Mouse (Mus musculus) left cerebral cortex, adult 8-10 months (tissue): ENCODE measurements around the gene Cntd1. TPM values are rescaled to one million over a fixed set of nuclear protein-coding genes. Genes with fewer than 3 reads are reported as not detected.
"Not testable (repeated sequence)": the region's sequence is repeated elsewhere in the genome, so short reads cannot be mapped to it uniquely, and the experiment has no call there.

Source experiments
- DNase-seq, 2 experiments: peaks; one replicate each; pipeline ENCODE4 v3.0.0; 2022; ENCODE audit warnings: low spot score in 2 of 2
- total RNA-seq, 4 experiments: library from RNA; stranded (reverse); gene quantifications; 2 replicates each; pipeline ENCODE4 v1.2.4; 2022

Gene Cntd1
- total RNA-seq, 4 experiments from 2014 or later = 0.25 to 0.55 (median 0.35) TPM

DNA sequence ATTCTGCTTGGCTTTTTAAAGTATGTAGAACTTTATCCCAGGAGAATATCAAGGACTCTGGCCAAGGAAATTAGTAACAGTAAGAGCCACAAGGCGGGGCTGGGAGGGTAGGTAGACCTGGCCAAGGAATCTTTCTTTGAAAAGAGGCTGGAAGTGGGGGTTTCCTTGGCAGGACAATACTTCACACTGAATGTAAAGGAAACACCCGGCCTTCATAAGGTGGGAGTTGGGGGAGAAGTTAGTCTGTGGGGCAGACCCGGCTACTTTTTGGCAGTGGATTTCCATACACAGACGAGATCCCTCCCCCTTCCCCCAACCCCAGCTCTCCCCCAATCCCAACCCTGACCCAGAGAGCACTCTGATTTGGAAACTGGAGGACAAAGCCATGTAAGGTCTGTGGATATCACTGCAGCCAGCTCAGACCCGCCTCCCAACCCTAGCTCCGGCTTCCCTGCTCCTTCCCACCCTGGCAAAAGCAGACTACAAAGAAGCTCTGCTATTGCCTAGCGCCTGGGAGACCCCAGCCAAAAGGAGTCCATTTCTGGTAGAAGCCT, 51.6 kb downstream of the Cntd1 start, which contains the start of gene Aoc3:
TSS of gene Aoc3 (plus strand) at position 235 of the 554 bp plus-strand sequence.
- no peak for DNase-seq

- DNase-seq = not testable (repeated sequence)
Measured at GRCm38 (mm10) chr11:101330961-101331360, 52.1 kb downstream of the Cntd1 start.

DNA sequence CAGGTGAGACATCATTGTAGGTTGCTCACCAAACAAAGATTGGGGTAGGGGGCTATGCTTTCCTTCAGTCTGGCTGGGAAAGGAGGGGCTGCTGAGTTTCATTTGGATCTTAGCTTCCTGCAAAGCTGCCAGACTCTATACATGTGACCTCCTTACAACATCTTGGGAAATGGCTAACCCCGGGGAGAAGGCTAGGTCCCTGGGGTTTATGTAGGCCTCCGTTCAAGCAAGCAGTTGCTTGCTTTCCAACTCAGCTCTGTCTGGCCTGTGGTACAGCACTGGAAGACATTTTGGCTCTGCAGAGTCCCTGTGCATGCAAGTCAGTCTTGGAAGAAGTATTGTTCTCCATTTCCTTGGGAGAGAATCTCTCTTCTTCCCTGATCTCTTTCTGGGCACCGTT, 53.7 kb downstream of the Cntd1 start:
- DNase-seq = no peak

- no peak for DNase-seq
Measured at GRCm38 (mm10) chr11:101334023-101334422, 55.2 kb downstream of the Cntd1 start.

- DNase-seq = no peak
Measured at GRCm38 (mm10) chr11:101334516-101334915, 55.7 kb downstream of the Cntd1 start.

GRCm38 (mm10) chr11:101335685-101336084, 56.9 kb downstream of the Cntd1 start:
- DNase-seq = no peak

DNA sequence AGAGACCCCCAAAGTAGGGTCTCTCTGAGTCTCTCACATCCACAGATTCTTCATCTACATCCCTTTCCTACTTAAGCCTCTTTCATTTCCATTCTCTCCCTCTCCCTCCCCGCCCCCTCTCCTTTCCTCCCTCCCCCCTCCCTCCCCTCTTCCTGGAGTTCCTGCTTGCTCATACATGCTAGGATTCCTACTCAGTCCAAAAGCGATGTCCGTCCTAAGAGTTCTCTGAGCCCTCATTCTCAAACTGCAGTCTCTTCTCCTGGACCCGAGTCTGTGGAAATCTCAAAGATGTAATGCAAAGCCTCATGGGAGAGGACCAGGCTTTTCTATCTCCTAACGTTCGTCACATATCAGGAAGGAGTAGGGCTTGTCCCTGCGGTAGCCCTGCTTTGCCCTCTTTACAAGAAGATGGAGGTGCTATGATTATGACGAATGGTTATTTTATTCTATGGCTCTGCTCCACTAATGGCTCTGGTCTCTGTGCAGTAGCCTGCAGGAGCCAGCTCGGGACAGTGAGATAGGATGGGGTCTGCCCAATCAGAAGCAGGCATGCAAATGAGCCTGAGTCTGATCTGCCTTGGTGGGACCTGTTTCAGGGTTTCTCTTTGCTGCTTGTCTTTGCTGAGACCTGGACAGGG, 59.4 kb downstream of the Cntd1 start:
- no peak for DNase-seq

Other genes starting within 250 kb of the Cntd1 start
- 10 to 100 TPM; 10.4 to 18.5 (median 12.8) TPM for gene Naglu, start 209.0 kb upstream of the Cntd1 start, total RNA-seq
- gene Hsd17b1, start 200.6 kb upstream of the Cntd1 start, total RNA-seq = 1 to 10 TPM in 1 of 4 experiments, under 1 TPM in 3; 0.46 to 1.8 (median 0.60) TPM
- gene Coasy, start 196.4 kb upstream of the Cntd1 start, total RNA-seq = 10 to 100 TPM; 20.7 to 26.2 (median 23.7) TPM
- 10 to 100 TPM; 31.1 to 41.9 (median 37.1) TPM for gene Mlx, start 191.7 kb upstream of the Cntd1 start, total RNA-seq
- gene Psmc3ip, start 183.6 kb upstream of the Cntd1 start, total RNA-seq = 1 to 10 TPM; 2.2 to 4.7 (median 3.8) TPM
- 10 to 100 TPM; 50.1 to 52.2 (median 50.9) TPM for gene Retreg3, start 159.1 kb upstream of the Cntd1 start, total RNA-seq
- gene Tubg1, start 159.1 kb upstream of the Cntd1 start, total RNA-seq = 10 to 100 TPM; 47.1 to 49.2 (median 47.9) TPM
- 10 to 100 TPM; 53.1 to 58.8 (median 56.7) TPM for gene Tubg2, start 123.1 kb upstream of the Cntd1 start, total RNA-seq
- 100 to 1,000 TPM; 173 to 184 (median 176) TPM for gene Cntnap1, start 108.5 kb upstream of the Cntd1 start, total RNA-seq
- gene Plekhh3, start 107.7 kb upstream of the Cntd1 start, total RNA-seq = 10 to 100 TPM; 13.5 to 15.9 (median 15.3) TPM
- under 1 TPM in 2 of 4 experiments, not detected in 2; 0.18 to 0.34 TPM for gene Ccr10, start 103.6 kb upstream of the Cntd1 start, total RNA-seq
- gene Ezh1, start 52.5 kb upstream of the Cntd1 start, total RNA-seq = 10 to 100 TPM; 62.4 to 63.9 (median 63.7) TPM
- 10 to 100 TPM; 32.9 to 51.1 (median 37.6) TPM for gene Ramp2, start 33.0 kb upstream of the Cntd1 start, total RNA-seq
- gene Vps25, start 25.3 kb upstream of the Cntd1 start, total RNA-seq = 10 to 100 TPM; 56.7 to 70.0 (median 65.8) TPM
- 10 to 100 TPM; 11.1 to 12.2 (median 11.6) TPM for gene Wnk4, start 18.4 kb upstream of the Cntd1 start, total RNA-seq
- 100 to 1,000 TPM in 2 of 4 experiments, 10 to 100 TPM in 2; 95.8 to 105 (median 101) TPM for gene Coa3, start 102 bp downstream of the Cntd1 start, total RNA-seq
- 100 to 1,000 TPM; 178 to 237 (median 199) TPM for gene Becn1, start 23.3 kb downstream of the Cntd1 start, total RNA-seq
- gene Psme3, start 37.2 kb downstream of the Cntd1 start, total RNA-seq = 100 to 1,000 TPM; 108 to 132 (median 125) TPM
- 1 to 10 TPM; 3.8 to 5.3 (median 4.7) TPM for gene Aoc2, start 46.1 kb downstream of the Cntd1 start, total RNA-seq
- gene Aoc3, start 51.6 kb downstream of the Cntd1 start, total RNA-seq = under 1 TPM; 0.39 to 0.75 (median 0.59) TPM
- not detected for gene G6pc, start 88.5 kb downstream of the Cntd1 start, total RNA-seq
- gene Aarsd1, start 138.6 kb downstream of the Cntd1 start, total RNA-seq = 10 to 100 TPM; 47.2 to 57.2 (median 47.5) TPM
- gene Gm27029, start 145.8 kb downstream of the Cntd1 start, total RNA-seq = 1 to 10 TPM; 4.4 to 6.6 (median 5.2) TPM
- 10 to 100 TPM; 31.1 to 37.3 (median 34.4) TPM for gene Rundc1, start 146.1 kb downstream of the Cntd1 start, total RNA-seq
- 1 to 10 TPM; 2.1 to 3.5 (median 3.1) TPM for gene Ptges3l, start 146.3 kb downstream of the Cntd1 start, total RNA-seq
- gene Rpl27, start 163.3 kb downstream of the Cntd1 start, total RNA-seq = 10 to 100 TPM; 20.6 to 44.6 (median 32.7) TPM
- 1 to 10 TPM; 2.8 to 4.8 (median 3.3) TPM for gene Ifi35, start 169.4 kb downstream of the Cntd1 start, total RNA-seq
- gene Rnd2, start 186.0 kb downstream of the Cntd1 start, total RNA-seq = 100 to 1,000 TPM; 156 to 190 (median 176) TPM
- gene Vat1, start 187.2 kb downstream of the Cntd1 start, total RNA-seq = 10 to 100 TPM; 40.7 to 54.4 (median 45.8) TPM